Mouse (Mus musculus) thymus, adult 18-20 months (tissue): ENCODE data around the gene Ssc5d.
"Not testable (repeated sequence)": the region's sequence is repeated elsewhere in the genome, so short reads cannot be mapped to it uniquely, and the experiment has no call there.

Experiments used
- DNase-seq, 2 experiments: peaks; one replicate each; pipeline ENCODE4 v3.0.0; 2022; ENCODE audit warnings: mixed read lengths in 2 of 2

The Ssc5d gene

DNA sequence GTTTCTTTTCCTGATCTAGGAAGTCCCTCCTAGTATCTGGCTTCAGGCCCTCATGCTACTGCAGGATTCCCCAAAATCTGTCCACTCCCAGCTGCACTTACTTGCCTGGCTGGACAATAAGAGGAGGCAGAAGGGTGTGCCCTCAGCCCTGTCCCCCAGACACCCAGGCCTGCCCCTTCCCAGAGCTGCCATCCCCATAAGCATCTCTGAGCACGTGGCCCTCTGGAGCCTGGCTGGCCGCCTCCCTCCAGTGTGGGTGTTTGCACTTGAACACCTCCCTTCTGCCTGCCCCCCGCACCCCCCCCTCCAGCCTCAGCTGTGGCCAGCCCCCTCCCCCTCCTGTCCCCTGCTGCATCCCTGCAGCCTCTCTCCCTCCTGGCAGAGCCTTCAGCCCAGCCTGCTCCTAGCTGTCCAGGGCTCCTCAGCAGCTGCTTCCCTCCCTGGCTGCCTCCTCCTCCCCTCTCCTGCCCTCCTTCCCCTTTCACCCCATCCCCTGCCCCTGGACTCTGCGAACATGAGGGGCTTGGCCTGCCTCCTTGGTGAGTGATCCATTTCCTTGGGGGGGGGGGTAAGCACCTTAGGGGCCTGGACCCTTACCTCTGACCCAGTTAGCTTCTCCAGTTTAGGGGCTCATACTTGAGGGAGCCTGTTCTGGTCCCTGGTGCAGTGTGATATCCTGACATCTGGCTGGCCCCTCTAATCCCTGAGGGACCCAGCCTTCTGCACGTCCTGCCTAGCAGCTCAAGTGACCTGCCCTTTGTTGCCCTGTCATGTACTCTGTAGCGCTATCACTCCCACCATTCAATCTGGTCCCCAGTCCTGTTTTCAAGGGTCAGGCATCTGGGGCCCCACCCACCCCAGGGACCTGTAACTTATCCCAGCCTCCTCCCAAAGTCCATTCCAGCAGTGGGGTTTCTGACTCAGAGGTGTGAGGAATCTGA is at the start of gene Ssc5d:
TSS of gene Ssc5d (plus strand) at position 345 of the 941 bp plus-strand sequence.
- DNase-seq, result no peak

DNA sequence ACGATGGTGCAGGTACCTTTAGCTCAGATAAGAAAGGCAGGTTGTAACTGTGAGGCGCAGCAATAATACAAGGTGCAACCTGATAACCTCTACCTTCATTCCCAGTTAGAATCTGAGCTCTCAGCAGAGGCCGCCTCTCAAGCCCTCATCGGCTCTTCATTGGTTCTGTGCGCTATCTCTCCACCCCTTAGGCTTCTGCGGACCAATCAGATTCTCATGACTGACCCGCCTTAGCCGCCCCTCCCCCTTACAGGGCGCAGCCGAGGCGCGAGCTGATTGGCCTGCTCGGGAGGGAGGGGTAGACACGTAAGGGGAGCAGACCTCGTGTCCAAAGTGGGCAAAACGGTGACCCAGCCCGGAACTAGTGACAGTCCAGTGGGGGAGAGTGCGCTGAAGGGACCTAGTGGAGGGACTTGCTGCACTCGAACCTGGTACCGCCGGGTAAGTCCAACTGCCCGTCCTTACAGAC is 48.8 kb upstream of the Ssc5d start, which contains the start of gene Isoc2a:
TSS of gene Isoc2a (plus strand) at position 401 of the 469 bp plus-strand sequence.
- peak; percentile 81 to 87 for DNase-seq

DNA sequence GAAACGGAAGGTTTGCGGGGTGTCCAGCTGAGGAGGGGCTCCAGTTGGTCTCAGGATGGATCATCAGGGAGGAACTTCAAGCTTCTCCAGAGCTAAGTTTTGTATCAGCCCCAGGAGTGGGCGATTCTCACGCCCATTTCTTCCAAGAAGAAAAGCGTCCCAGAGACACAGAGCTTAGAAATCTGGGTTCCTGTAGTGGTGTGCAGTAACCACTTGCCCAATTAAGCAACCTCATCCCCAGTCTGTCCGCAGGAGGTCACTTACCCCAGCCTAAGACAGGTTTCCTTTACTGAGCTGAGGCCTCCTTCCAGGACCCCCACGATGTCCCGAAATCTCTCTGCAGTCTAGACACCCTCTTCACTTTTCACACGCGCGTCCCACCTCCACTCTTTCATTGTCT is 48.4 kb upstream of the Ssc5d start:
- no peak for DNase-seq

DNA sequence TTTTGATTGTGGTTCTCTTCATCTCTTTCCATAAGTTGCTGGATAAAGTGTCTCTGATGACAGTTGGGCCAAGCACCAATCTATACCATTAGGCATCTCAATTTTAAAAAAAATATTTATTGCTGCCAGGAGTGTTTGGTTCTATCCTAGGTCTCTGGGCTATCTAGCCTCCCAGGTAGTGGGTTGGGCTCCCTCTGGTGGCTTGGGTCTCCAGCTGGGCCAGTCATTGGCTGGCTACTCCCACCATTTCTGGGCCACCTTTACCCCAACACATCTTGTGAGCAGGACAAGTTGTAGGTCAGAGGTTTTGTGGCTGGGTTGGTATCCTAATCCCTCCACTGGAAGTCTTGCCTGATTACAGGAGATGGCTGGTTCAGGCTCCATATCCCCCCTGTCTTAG is 47.4 kb upstream of the Ssc5d start:
- no peak for DNase-seq

DNA sequence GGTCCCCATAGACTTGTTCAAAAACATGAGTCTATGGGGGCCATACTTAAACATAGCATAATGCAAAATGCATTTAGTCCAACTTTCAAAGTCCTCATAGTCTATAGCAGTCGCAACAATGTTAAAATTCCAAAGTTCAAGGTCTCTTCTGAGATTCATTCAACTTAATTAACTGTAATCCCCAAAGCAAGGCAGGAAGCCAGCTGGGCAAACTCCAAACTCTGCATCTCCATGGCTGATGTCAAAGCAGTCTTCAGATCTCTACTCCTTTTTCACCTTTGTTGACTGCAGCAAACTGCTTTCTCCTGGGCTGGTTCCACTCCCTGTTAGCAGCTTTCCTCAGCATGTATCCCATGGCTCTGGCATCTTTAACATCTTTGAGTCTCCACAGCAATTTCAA is 46.5 kb upstream of the Ssc5d start:
- DNase-seq, result not testable (repeated sequence)

DNA sequence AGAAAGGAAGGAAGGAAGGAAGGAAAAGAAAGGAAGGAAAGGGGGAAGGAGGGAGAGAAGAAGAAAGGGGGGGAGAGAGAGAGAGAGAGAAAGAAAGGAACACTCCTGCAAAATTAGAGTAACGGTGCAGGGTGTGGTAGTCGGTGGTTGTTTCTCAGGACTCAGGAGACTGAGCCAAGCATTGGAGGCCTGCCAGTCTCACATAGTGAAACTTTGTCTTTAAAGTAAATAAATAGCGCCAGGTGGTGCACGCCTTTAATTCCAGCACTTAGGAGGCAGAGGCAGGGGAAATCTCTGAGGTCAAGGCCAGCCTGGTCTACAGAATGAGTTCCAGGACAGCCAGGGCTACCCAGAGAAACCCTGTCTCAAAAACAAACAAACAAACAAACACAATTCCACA is 38.9 kb upstream of the Ssc5d start:
- DNase-seq, result no peak

DNA sequence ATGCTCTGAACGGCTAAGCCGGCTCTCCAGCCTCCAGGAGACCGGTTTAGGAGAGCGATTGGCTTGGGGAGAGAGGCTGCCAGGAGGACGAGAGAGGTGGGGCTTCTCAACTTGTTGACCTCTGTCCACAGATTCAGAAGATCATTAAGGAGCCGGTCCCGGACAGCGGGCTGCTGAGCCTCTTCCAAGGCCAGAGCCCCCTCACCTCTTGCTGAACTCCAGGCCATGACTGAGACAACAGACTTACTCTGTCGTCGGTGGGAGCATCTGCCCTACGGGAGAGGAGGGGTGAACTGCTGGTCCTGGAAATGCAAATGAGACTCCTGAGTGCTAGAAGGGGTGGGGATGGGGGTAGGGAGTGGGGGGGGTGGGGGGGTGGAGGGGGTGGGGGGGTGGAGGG is 30.4 kb upstream of the Ssc5d start:
- DNase-seq, result no peak

DNA sequence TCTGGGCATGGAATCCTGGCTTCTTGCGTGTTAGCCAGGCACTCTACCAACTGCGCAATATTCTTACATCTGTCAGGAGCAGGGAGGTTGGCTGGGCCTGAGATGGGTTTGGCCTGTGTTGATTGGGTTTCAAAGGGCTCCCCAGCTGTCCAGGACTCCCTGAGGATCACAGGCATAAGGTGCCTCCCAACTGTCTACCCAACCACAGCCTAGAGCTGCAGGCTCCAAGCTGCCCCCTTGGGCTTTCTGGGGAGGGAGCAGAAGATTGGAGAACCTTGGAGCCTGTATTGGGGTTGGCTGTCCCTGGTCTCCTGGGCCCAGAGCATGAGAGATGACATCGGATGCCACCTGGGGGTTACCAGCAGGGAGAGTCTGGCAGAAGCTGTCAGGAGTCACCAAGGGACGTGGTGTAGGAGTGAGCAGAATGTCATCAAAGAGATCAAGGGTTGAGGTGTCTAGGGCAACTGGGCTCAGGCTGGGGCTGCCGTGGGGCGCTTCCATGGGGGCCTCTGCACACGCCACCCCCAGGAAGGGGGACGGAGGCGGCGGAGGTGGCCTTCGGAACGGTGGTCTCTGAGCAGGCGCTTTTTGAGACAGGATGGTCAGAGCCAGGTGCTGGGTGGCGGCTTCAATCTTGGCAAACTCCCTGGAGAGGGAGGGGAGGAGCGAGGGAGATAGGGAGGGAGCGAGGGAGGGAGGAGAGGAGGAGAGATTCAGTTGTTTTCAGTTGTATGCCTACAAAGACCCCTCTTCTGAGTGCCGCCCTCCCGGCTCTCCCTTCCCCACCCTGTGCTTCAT is 26.5 kb upstream of the Ssc5d start:
- no peak for DNase-seq

DNA sequence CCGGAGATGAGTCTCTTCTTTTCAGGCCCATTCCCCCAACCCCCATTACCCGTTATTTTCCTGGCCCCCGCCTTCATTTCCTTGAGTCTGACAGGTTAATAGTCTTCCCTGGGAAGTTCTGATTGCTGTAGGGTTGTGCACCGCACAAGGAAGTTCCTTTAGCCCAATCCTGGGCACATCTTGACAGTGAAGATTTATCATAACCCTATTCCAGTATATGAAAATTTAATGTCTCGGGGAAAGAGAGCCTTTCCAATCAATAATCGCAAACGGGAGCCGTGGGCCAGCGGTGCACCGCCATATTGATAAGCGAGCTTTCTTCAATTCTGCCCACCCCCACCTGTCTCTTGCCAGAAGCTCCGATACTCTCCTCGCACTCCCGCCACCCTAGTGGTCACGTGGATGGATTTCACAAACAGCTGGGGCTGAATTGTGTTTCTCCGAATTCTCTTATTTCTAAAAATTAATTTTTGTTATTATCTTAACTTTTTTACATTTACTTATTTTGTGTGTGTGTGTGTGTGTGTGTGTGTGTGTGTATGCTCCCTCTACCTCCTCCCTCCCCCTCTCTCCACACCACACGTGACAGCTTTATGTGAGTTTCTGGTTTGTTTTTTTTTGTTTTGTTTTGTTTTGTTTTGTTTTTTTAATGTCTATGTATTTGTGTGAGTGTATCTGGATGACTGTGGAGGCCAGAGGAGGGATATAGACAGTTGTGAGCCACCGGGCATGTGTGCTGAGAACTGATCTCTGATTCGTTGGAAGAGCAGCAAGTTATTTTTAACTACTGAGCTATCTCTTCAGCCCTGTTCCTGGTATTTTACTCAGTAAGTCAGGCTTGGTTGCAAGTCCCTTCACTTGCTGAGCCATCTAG is 25.7 kb upstream of the Ssc5d start:
- no peak for DNase-seq

DNA sequence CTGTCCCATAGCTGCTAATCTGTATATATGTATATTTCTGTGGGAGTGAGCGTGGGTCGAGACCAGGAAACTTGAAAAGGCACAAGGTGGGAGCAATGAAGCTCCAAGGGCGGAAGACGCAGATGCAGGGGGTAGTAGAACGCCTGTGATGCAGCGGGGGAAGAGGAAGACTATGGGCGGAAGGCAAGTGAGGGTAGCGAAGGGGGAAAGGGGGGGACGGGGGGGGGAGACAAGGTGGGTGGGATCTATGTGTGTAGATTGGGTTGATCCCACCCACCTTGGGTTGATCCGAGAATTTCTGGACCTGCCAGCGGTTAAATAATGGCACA is 25.1 kb upstream of the Ssc5d start:
- DNase-seq, result no peak

DNA sequence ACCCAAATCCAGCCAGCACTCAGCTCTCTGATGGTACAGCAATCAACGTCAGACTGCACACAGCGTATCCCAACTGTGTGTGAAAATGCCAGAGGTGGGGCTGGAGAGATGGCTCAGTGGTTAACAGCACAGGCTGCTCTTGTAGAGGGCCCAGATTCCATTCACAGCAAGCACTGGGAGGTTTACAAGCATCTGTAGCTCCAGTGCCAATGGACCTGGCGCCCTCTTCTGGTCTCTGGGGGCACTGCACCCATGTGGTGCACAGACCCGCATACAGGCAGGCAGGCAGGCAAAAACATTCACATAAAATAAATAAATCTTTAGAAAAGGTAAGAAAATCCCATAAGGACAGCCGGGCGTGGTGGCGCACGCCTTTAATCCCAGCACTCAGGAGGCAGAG is 24.4 kb upstream of the Ssc5d start:
- DNase-seq, result no peak

DNA sequence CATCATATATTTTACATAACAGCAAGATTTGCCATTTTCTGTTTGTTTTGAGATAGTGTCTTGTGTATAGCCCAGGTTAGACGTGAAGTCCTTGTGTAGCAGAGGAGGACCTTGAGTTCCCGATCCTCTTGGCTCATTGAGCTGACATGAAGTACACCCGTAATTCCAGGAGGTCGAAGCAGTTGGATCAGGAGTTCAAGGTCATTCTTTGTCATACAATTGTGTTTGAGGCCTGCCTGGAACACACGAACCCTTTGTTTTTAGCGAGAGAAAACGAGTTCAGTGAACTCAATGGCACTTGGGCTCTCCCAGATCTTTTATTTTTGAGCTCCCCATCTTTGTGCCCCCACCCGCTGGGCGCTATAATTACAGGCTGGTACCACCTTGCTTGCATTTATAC is 23.2 kb upstream of the Ssc5d start:
- DNase-seq, result no peak

DNA sequence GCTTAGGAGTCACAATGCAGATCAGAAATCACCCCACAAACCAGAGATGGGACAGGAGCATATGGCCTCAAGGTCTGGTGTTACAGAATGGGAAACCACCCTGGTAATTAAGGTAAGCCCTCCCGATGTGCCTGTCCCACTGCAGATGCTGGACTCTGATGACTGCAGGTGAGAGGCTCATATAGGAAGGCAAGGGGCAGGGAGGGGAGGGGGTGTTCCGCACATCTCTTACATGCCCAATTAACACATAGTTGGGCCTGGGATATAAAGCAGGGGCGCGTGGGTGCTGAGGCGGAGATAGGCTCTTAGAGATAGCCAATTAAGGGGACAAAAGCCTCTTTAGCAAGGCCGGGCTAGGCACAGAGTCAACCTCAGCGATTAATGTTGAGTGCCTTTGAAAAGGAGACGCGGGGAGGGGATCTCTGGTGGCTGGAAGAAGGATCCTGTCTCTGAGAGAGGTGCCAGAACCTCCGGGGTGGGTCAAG is 19.1 kb upstream of the Ssc5d start, which contains the start of gene Gm36210:
TSS of gene Gm36210 (minus strand) at position 51 of the 485 bp plus-strand sequence.
- DNase-seq, result no peak

DNA sequence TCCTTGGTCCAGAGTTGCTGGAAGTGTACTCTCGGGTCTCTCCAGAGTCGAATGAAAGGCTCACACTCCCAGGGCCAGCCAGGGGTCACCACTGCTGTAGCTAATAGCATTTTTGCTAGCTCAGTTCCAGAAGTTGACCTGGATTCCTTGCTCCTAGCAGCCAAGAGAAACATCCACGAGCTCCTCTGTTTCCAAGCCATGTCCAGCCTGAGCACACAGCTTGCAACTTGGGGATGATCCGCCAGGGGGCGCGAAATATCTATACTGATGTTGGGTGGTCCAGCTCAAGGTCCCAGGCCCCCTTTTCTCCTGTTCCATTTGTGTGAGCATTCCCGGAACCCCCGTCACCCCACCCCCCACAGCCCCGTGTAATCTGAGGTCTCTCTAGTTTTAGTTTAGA is 14.0 kb upstream of the Ssc5d start:
- no peak for DNase-seq

DNA sequence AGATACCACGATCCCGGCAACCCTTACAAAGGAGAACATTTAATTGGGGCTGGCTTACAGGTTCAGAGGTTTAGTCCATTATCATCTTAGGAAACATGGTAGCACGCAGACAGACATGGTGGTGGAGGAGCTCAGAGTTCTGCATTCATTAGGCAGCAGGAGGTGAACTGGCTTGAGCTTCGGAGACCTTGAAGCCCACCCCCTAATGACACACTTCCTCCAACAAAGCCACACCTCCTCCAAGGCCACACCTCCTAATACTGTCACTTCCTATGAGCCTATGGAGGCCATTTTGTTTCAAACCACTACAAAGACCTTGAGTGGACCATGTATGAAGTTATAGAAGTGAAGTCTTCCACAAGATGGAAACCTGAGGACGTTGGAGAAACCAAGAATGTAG is 13.3 kb upstream of the Ssc5d start:
- DNase-seq, result no peak

DNA sequence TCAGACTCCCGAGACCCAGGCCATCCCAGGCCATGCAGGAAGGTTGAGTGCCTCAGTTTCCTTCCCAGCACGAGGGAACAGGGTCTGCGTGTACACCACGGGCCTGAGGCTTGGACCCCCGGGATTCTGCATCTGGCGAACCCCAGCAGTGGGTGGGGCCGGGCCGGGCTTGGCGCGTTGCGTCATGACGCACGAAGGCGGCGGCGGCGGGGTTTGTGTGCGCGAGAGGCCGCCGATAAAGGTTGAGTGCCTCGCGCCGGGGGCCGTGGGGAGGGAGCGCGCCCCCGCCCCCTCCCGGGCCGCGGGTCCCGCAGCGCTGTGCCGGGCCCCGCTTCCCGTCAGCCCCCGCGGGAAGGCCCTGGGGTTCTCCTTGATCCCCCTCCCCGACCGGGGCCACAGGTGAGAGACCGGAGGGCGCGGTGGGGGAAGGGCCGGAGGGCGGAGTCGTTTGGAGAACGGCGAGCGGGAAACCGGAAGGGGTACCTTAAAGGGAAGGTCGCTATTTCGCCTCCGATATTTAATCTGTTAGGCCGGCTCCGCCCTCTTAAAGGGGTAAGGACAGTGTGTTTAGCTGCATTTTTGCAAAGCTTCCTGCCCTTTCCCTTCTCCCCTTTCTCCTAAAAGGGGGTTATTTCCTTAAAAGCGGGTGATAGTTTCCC is 10.4 kb upstream of the Ssc5d start, which contains the start of gene Zfp628:
TSS of gene Zfp628 (plus strand) at position 211 of the 659 bp plus-strand sequence.
- peak; percentile 87 to 88 for DNase-seq

DNA sequence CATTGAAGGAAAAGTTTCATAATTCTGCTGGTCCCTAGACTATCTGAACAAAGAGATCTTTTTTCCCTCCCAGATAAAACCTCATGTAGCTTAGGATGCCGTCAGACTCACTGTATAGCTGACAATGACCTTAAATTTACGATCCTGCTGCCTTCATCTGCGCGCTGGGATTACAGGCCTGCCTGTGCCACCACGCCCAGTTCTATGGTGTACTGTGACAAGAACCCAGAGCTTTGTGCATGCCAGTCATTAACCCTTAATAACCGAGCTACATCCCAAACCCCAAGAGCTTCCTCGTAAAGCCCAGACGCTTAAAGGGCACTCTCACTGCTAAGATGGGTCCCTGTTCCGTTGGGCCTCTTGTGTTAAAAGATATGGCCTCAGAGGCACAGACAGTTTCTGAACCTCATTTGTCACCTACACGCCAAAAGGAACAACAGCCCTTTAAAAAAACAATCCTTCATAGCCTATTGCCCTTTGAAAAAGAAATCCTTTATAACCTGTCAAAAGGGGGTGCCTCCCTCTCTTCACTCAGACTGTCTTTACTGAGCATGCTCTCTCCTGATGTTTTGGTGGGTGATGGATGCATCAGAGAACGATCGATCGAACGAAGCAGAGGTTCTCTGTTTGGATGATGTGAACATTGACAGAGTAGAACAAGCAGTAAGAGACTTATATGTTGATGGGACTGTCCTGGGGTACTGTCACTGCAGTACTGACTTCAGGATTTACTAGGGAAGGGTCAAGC is 9.7 kb upstream of the Ssc5d start:
- DNase-seq, result no peak

DNA sequence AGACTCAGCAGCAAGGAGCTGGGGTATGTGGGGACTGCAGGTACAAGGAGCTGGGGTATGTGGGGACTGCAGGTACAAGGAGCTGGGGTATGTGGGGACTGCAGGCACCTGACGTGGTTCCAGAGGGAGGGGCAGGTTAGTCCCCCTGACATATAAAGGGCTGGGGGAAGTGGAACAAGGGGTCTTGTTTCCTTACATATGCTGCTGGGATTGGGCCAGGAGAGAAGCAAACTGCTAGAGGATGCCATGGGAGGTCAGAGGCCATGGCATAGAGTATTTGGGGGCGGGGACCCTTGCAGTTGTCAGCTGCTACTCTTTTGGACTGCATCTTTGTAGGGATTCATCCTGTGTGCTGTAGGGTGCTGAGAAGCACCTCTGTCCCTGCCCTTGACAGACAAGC is 8.1 kb upstream of the Ssc5d start:
- no peak for DNase-seq

DNA sequence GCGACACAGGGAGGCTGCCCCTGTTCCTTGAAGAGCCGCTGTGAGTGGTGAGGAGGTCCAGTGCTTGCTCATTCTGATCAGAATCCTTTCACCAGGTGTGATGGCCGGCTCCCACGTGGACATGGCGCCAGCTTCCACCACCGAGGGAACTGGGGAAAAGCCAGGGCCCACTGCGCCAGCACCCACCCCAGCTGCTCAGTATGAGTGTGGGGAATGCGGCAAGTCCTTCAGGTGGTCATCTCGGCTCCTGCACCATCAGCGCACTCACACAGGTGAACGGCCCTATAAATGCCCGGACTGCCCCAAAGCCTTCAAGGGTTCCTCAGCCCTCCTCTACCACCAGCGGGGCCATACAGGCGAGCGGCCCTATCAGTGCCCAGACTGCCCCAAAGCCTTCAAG is 6.9 kb upstream of the Ssc5d start:
- DNase-seq, result no peak

DNA sequence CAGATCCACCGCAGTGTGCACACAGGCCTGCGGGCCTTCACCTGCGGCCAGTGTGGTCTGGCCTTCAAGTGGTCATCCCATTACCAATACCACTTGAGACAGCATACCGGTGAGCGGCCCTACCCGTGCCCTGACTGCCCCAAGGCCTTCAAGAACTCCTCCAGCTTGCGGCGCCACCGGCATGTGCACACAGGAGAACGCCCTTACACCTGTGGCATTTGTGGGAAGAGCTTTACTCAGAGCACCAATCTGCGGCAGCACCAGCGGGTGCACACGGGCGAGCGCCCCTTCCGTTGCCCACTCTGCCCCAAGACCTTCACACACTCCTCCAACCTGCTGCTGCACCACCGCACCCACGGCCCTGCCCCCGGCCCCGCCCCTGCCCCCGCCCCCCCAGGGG is 6.5 kb upstream of the Ssc5d start:
- no peak for DNase-seq

DNA sequence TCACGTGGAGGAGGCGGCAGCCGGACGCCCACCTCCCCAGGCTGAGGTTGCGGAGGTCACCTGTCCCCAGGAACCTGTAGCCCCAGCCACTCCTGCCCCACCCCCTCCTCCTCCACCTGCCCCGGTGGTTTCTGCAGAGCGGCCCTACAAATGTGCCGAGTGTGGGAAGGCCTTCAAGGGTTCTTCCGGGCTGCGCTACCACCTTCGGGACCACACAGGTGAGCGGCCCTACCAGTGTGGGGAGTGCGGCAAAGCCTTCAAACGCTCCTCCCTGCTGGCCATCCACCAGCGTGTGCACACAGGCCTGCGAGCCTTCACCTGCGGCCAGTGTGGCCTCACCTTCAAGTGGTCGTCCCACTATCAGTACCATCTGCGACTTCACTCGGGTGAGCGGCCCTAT is 5.6 kb upstream of the Ssc5d start:
- no peak for DNase-seq
